Mouse (Mus musculus) lung, postnatal 14 days (tissue): ENCODE data around the gene Lgals8.
"Not testable (repeated sequence)": the region's sequence is repeated elsewhere in the genome, so short reads cannot be mapped to it uniquely, and the experiment has no call there.

Source experiments
- DNase-seq: peaks from one replicate; pipeline ENCODE4 v3.0.0; 2021

Gene Lgals8

GRCm38 (mm10) chr13:12464844-12465243 lies at the start of gene Lgals8:
Lgals8 (minus strand) TSS chr13:12464944.
- DNase-seq: no peak

DNA sequence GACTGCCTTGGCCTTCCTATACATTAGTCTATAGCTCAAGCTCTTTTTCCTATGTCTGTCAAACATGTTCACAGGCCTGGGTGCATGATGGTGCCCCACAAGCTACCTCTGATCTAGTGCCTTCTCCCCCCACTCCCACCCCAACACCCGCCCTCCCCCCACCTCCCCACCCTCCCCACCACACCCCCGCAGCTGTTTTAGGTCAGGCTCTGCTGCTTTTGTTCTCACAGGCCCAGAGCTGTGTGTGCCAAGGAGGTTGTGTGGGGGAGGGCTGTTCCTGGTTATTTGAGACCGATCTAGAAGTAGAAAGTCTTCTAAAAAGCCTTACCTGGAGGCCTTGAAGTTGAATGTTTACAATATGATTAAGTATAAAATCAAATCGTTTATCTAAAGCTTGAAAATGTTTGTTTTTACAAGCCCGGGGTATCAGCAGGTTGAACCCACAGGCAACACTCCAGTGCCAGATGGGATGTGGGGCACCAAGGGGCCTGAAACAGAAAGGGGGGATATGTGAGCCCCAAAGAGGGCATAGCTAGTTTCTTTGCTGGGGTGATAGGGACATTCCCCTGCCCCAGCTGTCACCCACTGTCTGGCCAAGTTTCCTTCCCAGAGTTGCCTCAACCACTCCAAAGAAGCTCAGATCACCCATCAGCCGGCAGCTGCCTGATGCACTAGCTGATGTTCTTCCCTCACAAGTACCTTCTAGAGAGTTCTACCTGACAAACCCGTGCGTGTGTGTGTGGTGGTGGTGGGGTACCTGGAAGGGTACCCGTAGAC lies 46.6 kb upstream of the Lgals8 start:
- no peak for DNase-seq

GRCm38 (mm10) chr13:12510032-12510431 lies 45.3 kb upstream of the Lgals8 start:
- no peak for DNase-seq

DNA sequence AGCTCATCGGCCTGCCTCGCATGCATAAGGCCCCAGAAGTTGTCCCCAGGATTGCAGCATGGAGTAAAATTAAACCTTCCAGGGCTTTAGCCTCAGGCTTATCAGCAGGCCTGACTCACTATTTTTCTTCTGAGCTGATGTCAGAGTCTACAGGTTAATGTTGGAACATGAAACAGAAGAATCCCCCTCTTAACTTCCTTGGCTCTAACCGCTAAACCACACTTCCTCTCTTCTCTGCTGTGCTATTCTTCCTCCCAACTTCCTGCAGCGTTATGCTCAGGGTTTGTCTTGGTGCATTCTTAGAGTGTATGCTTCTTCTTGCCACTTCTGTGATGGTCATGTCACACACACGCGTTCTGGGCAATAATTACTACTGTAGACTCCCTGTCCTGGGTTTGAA lies 42.7 kb upstream of the Lgals8 start:
- DNase-seq: no peak

- DNase-seq: no peak
Observed at GRCm38 (mm10) chr13:12505359-12505758, 40.6 kb upstream of the Lgals8 start.

GRCm38 (mm10) chr13:12503238-12503751 lies 38.6 kb upstream of the Lgals8 start:
- DNase-seq: no peak

GRCm38 (mm10) chr13:12502665-12503237 lies 38.0 kb upstream of the Lgals8 start:
- no peak for DNase-seq

DNA sequence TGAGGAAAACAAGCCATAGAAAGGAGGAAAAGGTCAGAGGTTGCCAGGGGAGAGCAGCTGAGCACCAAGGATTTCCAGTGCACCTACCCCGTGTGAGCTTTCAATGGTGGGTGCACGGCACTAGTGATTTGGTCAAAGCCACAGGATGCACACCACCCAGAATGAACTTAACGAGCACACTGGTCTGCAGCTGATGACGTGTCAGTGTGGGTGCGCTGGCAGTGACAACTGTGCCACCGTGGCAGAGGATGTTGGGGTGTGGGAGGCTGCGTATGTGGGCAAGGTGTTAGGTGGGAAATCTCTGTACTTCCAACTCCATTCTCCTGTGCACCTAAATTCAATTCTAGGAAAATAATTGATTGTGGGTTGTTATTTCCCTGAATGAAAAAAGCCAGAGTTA lies 34.4 kb upstream of the Lgals8 start:
- no peak for DNase-seq

DNA sequence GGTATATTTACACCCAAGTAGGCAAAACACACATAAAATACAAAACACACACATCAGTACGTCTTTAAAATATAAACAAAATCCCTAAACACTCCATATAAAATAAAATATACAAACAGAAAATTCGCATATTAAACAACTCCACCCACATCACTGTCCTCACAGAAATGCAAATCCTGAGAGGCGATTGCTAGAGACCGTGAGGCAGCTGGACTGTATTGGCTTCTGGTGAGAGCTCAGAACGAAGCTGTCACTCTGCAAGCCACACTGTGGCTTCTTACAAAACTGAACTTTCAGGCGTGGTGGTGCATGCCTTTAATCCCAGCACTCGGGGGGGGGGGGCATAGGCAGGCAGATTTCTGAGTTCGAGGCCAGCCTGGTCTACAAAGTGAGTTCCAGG lies 33.1 kb upstream of the Lgals8 start:
- DNase-seq: no peak

DNA sequence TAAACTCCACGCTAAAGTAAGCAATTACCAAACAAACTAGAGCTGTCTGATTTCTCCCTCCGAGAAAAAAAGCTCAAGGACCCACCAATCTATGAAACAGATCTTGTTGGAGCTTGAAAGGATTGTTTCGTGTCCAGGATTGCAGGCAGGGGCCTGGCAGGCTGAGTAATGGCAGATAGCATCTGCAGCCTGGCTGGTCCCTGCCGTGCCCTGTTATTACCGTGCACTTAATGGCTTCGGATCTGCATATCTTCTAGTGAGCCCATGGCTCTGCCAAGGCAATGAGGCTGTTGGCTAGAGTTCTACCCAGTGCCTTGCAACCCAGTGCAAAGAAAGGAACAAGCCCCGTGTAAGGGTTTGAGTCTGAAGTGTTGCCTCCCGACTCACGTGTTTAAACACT lies 30.0 kb upstream of the Lgals8 start:
- DNase-seq: no peak

- DNase-seq: no peak
Observed at GRCm38 (mm10) chr13:12492515-12492914, 27.8 kb upstream of the Lgals8 start.

- DNase-seq: no peak
Observed at GRCm38 (mm10) chr13:12485640-12486039, 20.9 kb upstream of the Lgals8 start.

- no peak for DNase-seq
Observed at GRCm38 (mm10) chr13:12485197-12485596, 20.5 kb upstream of the Lgals8 start.

GRCm38 (mm10) chr13:12479802-12480201 lies 15.1 kb upstream of the Lgals8 start:
- no peak for DNase-seq

DNA sequence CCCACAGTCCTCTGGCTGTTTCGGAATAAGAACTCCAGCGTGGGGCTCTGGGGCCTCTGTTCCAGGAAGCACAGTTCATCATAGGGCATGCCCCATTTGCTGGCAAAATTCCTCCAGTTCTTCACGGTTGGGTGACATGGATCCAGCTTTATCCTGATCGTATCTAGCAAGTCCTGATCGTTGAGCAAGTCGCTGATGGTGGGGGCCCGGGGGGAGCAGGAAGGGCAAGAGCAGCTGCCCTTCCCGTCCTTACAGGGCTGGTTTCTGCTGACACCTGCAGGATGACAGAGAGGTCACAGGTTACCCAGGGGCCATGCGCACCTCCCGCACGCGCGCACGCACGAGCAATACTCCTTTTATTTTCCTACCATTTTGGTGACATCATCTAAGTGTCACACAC lies 13.6 kb upstream of the Lgals8 start:
- DNase-seq: no peak

DNA sequence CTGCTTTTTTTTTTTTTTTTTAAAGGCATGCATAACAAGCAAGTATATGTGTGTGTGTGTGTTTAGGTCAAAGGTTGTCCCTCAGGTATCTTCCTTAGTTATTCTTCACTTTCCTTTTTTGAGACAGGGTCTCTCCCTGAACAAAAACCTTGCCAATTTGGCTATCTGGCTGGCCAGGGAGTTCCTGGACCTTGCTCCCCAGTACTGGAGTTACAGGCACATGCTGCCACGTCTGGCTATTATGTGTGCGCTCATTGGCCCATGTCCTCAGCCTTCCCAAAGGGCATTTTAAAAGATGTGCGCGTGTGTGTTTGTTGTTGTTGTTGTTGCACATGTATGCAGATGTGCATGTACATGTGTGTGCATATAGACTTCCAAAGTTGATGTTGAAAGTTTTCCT lies 12.1 kb upstream of the Lgals8 start:
- DNase-seq: no peak

- peak; percentile 52 for DNase-seq
Observed at GRCm38 (mm10) chr13:12475239-12475638, 10.5 kb upstream of the Lgals8 start.

GRCm38 (mm10) chr13:12473724-12474378 lies 9.1 kb upstream of the Lgals8 start:
- peak; percentile 84 for DNase-seq

GRCm38 (mm10) chr13:12468488-12468887 lies 3.7 kb upstream of the Lgals8 start:
- DNase-seq: no peak

DNA sequence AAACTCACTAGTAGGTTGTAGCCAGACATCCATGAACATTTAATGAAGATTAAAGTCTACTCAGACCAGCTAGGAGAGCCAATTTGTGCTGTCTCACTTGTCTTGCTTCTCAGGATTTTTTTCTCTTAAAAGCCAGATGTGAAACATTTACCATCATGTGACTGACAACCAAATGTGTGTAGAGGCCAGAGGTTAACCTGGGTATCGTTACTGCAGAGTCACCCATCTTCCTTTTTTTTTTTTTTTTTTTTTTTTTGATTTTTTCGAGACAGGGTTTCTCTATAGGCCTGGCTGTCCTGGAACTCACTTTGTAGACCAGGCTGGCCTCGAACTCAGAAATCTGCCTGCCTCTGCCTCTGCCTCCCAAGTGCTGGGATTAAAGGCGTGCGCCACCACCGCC lies 585 bp downstream of the Lgals8 start:
- not testable (repeated sequence) for DNase-seq

- DNase-seq: no peak
Observed at GRCm38 (mm10) chr13:12462623-12463022, 2.1 kb downstream of the Lgals8 start.

DNA sequence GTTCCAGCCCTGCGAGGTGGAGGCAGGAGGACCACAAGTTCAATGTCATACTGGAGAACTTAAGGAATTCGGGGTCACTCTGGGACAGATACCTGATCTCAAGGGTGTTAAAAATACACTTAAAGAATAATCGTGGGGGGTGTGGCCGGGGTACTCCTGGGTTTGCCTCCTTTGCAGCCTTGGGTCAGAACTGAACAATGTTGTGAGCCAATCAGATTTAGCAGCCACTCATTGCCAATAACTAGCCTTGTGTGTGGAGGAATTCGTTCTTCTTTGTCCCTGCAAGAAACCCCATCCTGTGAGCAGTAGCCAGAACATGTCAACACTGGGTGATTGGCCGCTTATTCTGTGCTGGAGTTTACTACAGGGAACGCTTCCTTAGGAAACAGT lies 3.0 kb downstream of the Lgals8 start:
- DNase-seq: no peak

DNA sequence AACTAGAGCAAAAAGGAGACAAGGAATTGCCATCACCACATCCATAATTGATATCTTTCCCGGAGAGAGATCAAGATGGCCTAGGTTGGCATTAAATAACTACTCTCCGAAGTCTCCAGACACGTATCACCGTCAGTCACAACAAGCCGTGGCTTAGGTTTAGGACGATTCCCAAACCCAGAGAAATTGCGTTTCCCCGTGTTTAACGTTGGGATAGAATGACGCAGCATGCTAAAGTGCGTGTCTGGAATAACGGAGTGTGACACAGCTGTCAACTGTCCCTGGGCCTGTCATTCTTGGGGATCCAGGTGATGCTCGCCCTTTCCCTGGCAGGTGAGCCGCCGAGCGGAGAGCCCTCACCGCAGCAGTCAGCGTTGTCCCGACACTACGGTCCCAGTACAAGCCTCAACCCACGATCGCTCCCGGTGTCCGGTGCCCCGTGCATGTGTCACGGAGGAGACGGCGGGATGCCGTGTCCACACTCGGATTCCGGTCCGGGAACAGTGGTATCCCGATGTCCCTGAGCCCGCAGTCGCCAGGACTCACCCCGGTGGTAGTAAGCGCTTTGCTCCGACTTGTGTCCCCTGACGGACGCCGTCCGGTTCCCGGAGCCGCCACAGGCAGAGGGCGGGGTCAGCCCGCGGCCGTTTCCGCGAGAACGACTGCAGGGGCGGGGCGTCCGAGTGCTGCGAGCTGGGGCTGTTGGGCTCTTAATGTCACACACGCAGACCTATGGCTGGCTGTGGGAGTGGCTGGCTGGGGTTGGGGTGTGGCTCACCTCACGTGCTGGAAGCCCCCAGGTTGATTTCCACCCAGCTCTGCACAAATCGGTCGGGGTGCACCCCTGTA lies 3.6 kb downstream of the Lgals8 start:
- DNase-seq: peak; percentile 95
